Mouse (Mus musculus) heart, embryonic 16.5 days (tissue): ENCODE data around the gene Fdxacb1. TPM values are rescaled to one million over a fixed set of nuclear protein-coding genes. Genes with fewer than 3 reads are reported as not detected.

ENCODE experiments used
- ATAC-seq: fragments of 200-750 bp; cut with Nextera tagmentation; replicated peaks from 2 replicates; pipeline ENCODE4 v1.8.0; 2017; ENCODE audit warnings: moderate number of reproducible peaks; ENCODE audit not compliant: insufficient read depth, low FRiP score; ENCODE audit errors: extremely low read depth
- H3K27ac ChIP-seq: fragments of 300-500 bp; sonication (generic); 2 replicates; pipeline ENCODE4 v1.5.1; 2014; ENCODE audit warnings: mild to moderate bottlenecking, low read length, control low read depth, moderate library complexity
- H3K27me3 ChIP-seq: fragments of 300-500 bp; sonication (generic); 2 replicates; pipeline ENCODE4 v1.6.1; 2014; ENCODE audit warnings: low read length, mixed read lengths; ENCODE audit not compliant: control insufficient read depth, insufficient read depth
- H3K36me3 ChIP-seq: fragments of 300-500 bp; sonication (generic); 2 replicates; pipeline ENCODE4 v1.6.1; 2014; ENCODE audit not compliant: control insufficient read depth, insufficient read depth
- H3K4me1 ChIP-seq: fragments of 300-500 bp; sonication (generic); 2 replicates; pipeline ENCODE4 v1.6.1; 2014; ENCODE audit warnings: low read length, mixed read lengths; ENCODE audit not compliant: control insufficient read depth, insufficient read depth
- H3K4me2 ChIP-seq: fragments of 300-500 bp; sonication (generic); 2 replicates; pipeline ENCODE4 v1.6.1; 2014; ENCODE audit warnings: low read depth, mild to moderate bottlenecking, control low read depth, low read length
- H3K4me3 ChIP-seq: fragments of 300-500 bp; sonication (generic); 2 replicates; pipeline ENCODE4 v1.5.1; 2014; ENCODE audit warnings: mild to moderate bottlenecking, control low read depth, low read length
- H3K9ac ChIP-seq: fragments of 300-500 bp; sonication (generic); 2 replicates; pipeline ENCODE4 v1.6.1; 2014; ENCODE audit warnings: low read length, control low read depth
- H3K9me3 ChIP-seq: fragments of 300-500 bp; sonication (generic); replicated peaks from 2 replicates; pipeline ENCODE4 v1.6.1; 2016; ENCODE audit warnings: low read length; ENCODE audit not compliant: control insufficient read depth
- whole genome bisulfite sequencing: fragments of 180-500 bp; shearing (Covaris S2); extraction: QIAGEN DNeasy Blood & Tissue Kit; methylation state at CpG from one replicate; pipeline ENCODE4 v1.1.7; 2014; 5-methylcytosine and 5-hydroxymethylcytosine counted together
- polyA plus RNA-seq: library from polyadenylated mRNA; unstranded; fragments of >200 nt; fragmentation: Nextera tagmentation; extraction: Ambion mirVana; gene quantifications from 2 replicates; pipeline ENCODE4 v1.2.1, GENCODE M21; 2015

Fdxacb1 gene
- polyA plus RNA-seq, 1 experiment from 2014 or later, result 11.0 TPM

- WGBS, result 49% methylated on average over 11 of the region's 11 CpGs
- peaks cover 22% of the 10 kb centered on the region for H3K36me3 ChIP-seq
- ATAC-seq, result no peak
- peaks cover 12% of the 10 kb centered on the region for H3K4me1 ChIP-seq
- peak overlapping the region; percentile 93 for H3K9ac ChIP-seq
- peak overlapping the region; percentile 74 for H3K4me2 ChIP-seq
- no peak overlapping the region for H3K27ac ChIP-seq
- no peaks in the 10 kb centered on the region for H3K9me3 ChIP-seq
- H3K27me3 ChIP-seq, result no peaks in the 10 kb centered on the region
- H3K4me3 ChIP-seq, result peak overlapping the region; percentile 99
Observed at GRCm38 (mm10) chr9:50776162-50776760, 8.2 kb downstream of the Fdxacb1 start.

- no peak for ATAC-seq
- 82% methylated on average over 2 of the region's 2 CpGs for WGBS
- no peak overlapping the region for H3K4me3 ChIP-seq
- no peak overlapping the region for H3K9ac ChIP-seq
- H3K27ac ChIP-seq, result no peak overlapping the region
- no peaks in the 10 kb centered on the region for H3K9me3 ChIP-seq
- H3K27me3 ChIP-seq, result no peaks in the 10 kb centered on the region
- no peak overlapping the region for H3K4me2 ChIP-seq
- peaks cover 50% of the 10 kb centered on the region for H3K36me3 ChIP-seq
- H3K4me1 ChIP-seq, result no peaks in the 10 kb centered on the region
Observed at GRCm38 (mm10) chr9:50782155-50782554, 14.1 kb downstream of the Fdxacb1 start.

GRCm38 (mm10) chr9:50795266-50795665 lies 27.2 kb downstream of the Fdxacb1 start:
- no peaks in the 10 kb centered on the region for H3K4me1 ChIP-seq
- H3K4me3 ChIP-seq, result no peak overlapping the region
- 89% methylated on average over 3 of the region's 3 CpGs for WGBS
- H3K9me3 ChIP-seq, result no peaks in the 10 kb centered on the region
- H3K9ac ChIP-seq, result no peak overlapping the region
- peaks cover 24% of the 10 kb centered on the region for H3K36me3 ChIP-seq
- no peak overlapping the region for H3K4me2 ChIP-seq
- H3K27me3 ChIP-seq, result no peaks in the 10 kb centered on the region
- ATAC-seq, result no peak
- no peak overlapping the region for H3K27ac ChIP-seq

- WGBS, result 90% methylated on average over 8 of the region's 8 CpGs
- Histone ChIP-seq H3K4me1 (no peaks in the 10 kb centered on the region), H3K27ac (no peak overlapping the region), H3K4me3 (no peak overlapping the region), H3K27me3 (no peaks in the 10 kb centered on the region), H3K9me3 (no peaks in the 10 kb centered on the region), H3K36me3 (peaks cover 21% of the 10 kb centered on the region), H3K9ac (no peak overlapping the region), H3K4me2 (no peak overlapping the region)
- ATAC-seq, result no peak
Observed at GRCm38 (mm10) chr9:50796776-50797175, 28.7 kb downstream of the Fdxacb1 start.

GRCm38 (mm10) chr9:50797641-50798040 lies 29.6 kb downstream of the Fdxacb1 start:
- no peak overlapping the region for H3K4me2 ChIP-seq
- H3K36me3 ChIP-seq, result peaks cover 17% of the 10 kb centered on the region
- H3K9ac ChIP-seq, result no peak overlapping the region
- WGBS, result 94% methylated on average over 7 of the region's 7 CpGs
- no peaks in the 10 kb centered on the region for H3K27me3 ChIP-seq
- no peak overlapping the region for H3K4me3 ChIP-seq
- no peaks in the 10 kb centered on the region for H3K4me1 ChIP-seq
- H3K9me3 ChIP-seq, result no peaks in the 10 kb centered on the region
- ATAC-seq, result no peak
- H3K27ac ChIP-seq, result no peak overlapping the region

GRCm38 (mm10) chr9:50798368-50798767 lies 30.3 kb downstream of the Fdxacb1 start:
- Histone ChIP-seq H3K36me3 (peaks cover 19% of the 10 kb centered on the region), H3K9me3 (no peaks in the 10 kb centered on the region), H3K27ac (no peak overlapping the region), H3K9ac (no peak overlapping the region), H3K27me3 (no peaks in the 10 kb centered on the region), H3K4me1 (no peaks in the 10 kb centered on the region), H3K4me3 (no peak overlapping the region), H3K4me2 (no peak overlapping the region)
- 81% methylated on average over 5 of the region's 5 CpGs for WGBS
- no peak for ATAC-seq

- Histone ChIP-seq H3K27ac (no peak overlapping the region), H3K4me3 (no peak overlapping the region), H3K4me2 (no peak overlapping the region), H3K27me3 (no peaks in the 10 kb centered on the region), H3K9me3 (no peaks in the 10 kb centered on the region), H3K4me1 (no peaks in the 10 kb centered on the region), H3K36me3 (peaks cover 19% of the 10 kb centered on the region), H3K9ac (no peak overlapping the region)
- 0 out of 2 replicates have a peak, but pooled peaks have one; percentile 45 for ATAC-seq
- 57% methylated on average over 2 of the region's 2 CpGs for WGBS
Observed at GRCm38 (mm10) chr9:50800985-50801384, 32.9 kb downstream of the Fdxacb1 start.

- H3K27ac ChIP-seq, result no peak overlapping the region
Observed at GRCm38 (mm10) chr9:50803055-50803671, 35.1 kb downstream of the Fdxacb1 start.

GRCm38 (mm10) chr9:50808471-50808870 lies 40.4 kb downstream of the Fdxacb1 start:
- no peak for ATAC-seq
- Histone ChIP-seq H3K4me2 (no peak overlapping the region), H3K36me3 (peaks cover 33% of the 10 kb centered on the region), H3K4me3 (no peak overlapping the region), H3K9me3 (no peaks in the 10 kb centered on the region), H3K4me1 (no peaks in the 10 kb centered on the region), H3K9ac (no peak overlapping the region), H3K27ac (no peak overlapping the region), H3K27me3 (no peaks in the 10 kb centered on the region)
- WGBS, result 84% methylated on average over 6 of the region's 6 CpGs

More at GRCm38 (mm10) chr9:50803055-50803671, 35.1 kb downstream of the Fdxacb1 start:
- no peak for ATAC-seq
- Histone ChIP-seq H3K4me2 (no peak overlapping the region), H3K27me3 (no peaks in the 10 kb centered on the region), H3K36me3 (peaks cover 28% of the 10 kb centered on the region), H3K4me1 (no peaks in the 10 kb centered on the region), H3K4me3 (no peak overlapping the region), H3K9ac (no peak overlapping the region), H3K9me3 (no peaks in the 10 kb centered on the region)
- 78% methylated on average over 7 of the region's 7 CpGs for WGBS
